Mouse (Mus musculus) common myeloid progenitor, adult 5-6 weeks (primary cell): ENCODE results near the gene Rbm45. TPM values are rescaled to one million over a fixed set of nuclear protein-coding genes. Genes with fewer than 3 reads are reported as not detected.

ENCODE experiments used
- ATAC-seq: replicated peaks from 2 replicates; pipeline ENCODE4 v1.8.0; 2016; ENCODE audit warnings: low read depth, mild to moderate bottlenecking, moderate TSS enrichment, inconsistent platforms; ENCODE audit not compliant: poor library complexity, severe bottlenecking
- total RNA-seq: library from RNA; stranded (forward); fragments of 200-1000, 187-1606 nt; gene quantifications from 2 replicates; pipeline ENCODE4 v1.2.3, GENCODE M21; 2017

The Rbm45 gene
- 35.3 and 47.3 TPM in 2 replicates for total RNA-seq

DNA sequence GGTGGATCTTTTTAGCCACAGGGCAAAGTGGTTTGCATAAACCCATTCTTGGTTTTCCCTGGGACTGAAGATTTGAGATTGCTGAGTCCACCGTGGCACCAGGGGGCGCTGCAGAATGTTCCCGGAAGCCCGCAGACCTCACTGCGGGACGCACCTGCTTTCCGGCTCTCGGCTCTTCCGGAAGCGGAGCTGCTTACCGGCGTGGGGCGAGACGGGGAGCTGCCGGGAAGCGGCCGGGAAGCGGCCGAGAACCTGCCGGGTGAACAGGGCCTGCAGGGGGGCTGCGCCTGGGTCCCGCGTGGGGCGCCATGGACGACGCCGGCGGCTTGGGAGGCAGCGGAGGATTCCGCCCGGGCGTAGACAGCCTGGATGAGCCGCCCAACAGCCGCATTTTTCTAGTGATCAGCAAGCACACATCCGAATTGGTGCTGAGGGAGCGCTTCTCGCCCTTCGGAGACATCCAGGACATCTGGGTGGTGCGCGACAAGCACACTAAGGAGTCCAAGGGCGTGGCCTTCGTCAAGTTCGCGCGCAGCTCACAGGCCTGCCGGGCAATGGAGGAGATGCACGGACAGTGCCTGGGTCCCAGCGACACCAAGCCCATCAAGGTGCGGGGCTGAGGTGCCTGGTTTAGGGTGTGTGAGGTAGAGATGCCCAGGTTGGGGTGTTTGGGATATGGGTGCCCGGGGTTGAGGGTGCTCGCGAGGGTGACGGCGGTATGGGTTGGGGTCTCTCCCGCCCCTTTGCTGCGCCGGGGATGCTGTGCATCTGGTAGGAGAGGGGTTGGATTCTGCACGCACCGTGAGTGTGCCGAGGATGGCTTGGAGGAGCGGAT is at the start of gene Rbm45:
Gene Rbm45, plus strand, starts transcription at position 164 of the 835 bp plus-strand sequence.
- ATAC-seq, result peak; percentile 83

DNA sequence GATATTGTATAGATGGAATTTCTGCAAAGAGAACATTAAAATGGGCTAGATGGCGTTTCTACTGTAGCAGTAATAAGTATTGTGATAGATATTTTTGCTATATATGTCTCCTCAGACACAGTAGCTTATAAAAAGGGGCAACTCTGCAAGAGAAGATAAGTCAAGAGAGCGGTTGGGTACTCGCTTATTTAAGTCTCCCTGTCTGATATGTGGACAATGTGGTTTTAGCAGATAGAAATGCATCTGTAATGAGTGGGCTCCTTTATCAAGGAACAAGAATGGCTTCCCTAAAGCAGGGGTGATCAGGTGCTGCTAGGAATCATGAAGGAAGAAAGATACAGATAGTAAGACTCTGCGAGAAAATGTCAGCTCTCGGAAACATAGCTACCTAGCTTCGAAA is 49.4 kb upstream of the Rbm45 start:
- no peak for ATAC-seq

DNA sequence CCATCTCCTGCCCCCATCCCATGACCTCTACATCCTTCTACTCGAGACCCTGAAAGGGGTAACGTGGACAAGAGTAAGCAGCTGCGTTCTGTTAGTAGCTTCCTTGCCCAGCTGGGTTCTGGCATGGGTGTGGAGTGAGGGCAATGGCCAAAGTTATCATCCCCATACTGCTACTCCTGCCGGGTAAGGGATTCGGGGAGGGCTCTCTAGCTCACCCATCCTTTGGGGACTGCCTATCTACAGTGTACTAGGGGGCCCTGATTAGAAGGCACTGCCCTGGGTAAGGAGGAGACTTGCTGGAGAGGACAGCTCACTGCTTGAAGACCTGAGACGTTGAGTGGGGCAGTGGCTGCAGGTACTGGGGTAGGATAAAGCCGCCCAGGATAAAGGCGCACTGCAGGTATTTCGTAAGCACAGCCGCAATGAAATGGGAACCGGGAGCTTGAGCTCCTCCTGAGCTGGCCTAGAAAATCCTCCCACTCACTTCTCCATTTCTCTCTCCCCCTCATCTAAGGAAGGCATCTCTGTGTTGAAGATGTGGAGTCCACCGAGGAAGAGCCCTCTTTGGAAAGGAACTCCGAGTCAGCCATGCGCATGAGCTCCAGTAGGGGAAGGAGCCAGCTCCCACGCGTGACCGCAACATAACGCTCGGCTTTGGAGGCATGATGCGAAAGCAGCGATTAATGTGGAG is 46.5 kb upstream of the Rbm45 start:
- no peak for ATAC-seq

DNA sequence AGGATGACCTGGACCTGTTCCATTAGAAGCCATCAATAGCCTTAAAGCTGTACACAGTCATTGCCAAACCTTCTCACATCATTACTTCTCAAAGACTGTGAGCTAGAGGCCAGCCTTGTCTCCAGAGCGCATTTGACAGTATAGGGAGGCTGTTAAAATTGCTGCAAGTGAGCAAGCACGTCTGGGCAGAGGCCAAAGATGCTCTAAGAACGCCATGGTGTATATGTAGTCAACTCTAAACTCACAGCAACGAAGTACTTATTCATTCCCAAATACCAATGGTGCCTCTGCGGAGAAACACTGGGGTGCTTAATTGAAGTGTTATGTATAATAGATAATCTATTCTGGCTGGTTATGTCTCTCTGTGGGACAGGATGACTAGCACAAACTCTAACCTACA is 45.3 kb upstream of the Rbm45 start:
- ATAC-seq, result no peak

DNA sequence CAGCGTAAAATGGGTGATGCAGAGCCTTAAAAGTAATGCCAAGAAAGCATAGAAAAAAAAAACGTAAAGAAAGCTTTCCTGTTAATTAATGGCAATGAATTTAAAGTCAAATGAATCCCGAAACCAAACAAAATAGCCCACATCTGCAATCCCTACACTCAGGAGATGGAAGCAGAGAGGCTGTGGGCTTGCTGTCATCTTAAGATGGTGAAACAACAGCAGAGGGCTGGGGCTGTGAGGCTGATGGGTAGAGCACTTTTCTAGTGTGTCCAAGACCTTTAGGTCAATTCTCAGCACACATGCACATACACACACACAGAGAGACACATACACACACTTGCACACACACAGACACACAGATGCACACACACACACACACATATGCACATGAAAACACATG is 43.6 kb upstream of the Rbm45 start:
- no peak for ATAC-seq

DNA sequence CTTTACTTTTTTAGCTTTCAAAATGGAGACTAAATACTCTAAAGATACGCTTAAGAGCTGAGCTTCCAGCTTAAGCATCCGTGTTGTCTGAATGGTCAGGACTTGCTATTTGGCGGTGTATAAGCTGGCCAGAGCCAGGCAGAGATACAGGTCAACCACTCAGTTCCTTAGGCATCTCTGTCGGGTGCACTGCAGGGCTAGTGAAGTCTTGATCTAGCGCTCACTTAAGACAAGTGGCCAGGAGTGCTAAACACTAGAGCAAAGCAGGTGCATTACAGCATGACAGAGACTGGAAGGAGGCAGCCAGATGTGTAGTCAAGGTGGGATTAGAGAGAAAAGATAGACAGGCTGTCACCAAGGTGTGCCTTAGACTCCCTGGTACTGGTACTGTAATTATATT is 39.7 kb upstream of the Rbm45 start:
- no peak for ATAC-seq

DNA sequence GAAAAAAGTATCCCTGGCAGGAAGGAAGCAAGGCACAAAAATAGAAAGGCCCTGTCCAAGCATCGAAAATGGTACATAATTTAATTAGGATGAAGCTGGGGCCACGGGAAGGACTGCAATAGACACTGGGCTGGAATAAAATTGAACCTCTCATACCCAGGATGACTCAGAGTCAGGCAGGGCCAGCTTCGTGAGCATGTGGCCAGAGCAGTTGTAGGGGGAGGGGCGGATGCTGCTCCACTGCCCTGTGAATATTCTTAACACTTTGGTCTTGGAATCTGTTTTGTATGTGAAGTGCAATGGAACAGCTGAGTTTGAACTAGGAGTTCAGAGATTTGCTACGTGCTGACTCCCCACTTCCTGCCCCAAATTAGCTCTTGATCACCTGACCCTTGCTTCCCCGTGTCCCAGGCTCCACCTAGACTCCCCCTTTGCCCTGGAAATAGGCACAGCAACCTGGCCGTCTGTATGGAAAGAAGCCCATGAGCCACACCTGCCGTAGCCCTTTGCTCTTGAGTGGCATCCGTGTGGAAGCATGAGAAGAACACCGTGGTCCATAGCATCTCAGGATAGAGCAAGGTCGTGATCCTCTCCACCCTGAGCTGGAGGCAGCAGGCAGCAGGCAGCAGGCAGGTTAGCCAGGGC is 37.5 kb upstream of the Rbm45 start:
- no peak for ATAC-seq

DNA sequence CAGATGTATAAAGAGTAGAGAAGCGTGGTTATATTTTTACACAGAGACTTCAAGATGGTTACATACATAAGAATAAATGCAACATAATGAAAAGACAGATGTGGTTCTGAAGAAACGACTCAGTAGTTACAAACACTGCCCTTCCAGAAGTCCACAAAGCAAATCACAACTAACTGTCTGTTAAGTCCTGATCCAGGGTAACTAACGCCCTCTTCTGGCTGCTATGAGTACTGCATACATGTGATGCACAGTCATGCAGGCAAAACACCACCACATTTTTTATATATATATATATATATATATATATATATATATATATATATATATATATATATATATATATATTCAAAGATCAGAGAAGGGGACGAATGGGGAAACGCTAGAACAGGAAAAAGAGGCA is 35.2 kb upstream of the Rbm45 start:
- ATAC-seq, result no peak

DNA sequence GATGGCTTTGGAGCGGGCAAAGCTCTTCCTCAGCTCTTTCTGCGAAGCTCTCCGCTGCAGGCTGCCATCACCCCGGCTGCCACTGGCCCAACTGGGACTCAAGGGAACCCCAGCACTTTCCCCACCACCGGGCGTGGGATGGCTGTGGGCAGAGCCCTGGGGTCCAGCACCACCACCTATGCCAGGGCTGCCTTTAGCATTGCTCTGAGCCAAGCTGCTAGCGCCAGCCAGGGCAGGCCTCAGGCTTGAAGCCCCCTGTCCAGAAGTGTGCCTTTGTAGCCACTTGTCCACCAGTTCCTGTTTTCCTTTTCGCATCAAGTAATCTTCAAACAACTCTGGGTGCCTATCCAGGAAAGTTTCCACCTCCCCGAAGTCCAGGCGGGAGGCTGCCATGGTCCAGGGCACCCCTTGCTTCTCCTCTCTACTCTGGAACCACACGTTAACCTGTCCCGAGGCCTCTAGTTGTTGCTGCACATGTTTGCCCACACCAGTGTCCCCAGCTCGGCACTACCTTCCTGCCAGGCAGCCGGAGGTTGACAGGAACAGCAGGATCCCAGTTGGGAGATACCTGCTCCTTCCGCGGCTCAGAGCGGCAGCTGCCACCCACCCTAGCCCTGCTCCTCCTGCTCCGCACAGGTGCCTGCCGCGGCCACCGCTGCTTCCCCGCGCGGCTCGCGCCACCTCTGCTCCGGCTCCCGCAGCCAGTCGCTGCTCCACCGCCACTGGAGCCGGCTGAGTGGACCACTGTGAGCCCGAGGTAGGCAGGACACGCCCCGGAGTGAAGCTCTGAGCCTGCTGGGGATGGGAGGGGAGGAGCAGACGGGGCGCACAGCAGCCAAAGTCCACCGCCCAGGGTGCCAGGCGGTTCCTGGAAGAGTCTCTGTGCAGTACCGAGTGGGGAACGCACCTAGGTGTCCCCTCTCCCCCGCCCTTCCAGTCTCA is 31.3 kb upstream of the Rbm45 start, which contains the start of gene Pde11a:
Gene Pde11a, minus strand, starts transcription at position 560 of the 942 bp plus-strand sequence.
- peak; percentile 71 for ATAC-seq

DNA sequence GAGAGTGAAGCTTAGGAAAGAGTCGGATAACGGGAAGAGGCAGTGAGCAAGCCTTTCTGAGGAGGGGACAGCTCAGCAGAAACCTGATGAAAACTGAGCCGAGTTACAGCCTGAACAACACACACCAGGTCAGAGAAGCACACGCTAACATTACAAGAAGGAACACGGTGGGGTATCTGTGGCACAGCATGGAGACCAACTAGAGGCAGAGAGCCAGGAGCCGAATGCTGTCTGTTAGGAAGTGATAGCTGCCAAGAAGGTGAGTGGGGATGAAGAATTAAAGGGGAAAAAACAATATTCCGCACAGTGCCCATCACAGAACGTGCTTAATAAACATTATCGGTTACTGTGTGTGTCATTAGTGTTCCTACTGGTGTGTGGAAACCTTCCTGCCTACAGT is 27.6 kb upstream of the Rbm45 start:
- no peak for ATAC-seq

DNA sequence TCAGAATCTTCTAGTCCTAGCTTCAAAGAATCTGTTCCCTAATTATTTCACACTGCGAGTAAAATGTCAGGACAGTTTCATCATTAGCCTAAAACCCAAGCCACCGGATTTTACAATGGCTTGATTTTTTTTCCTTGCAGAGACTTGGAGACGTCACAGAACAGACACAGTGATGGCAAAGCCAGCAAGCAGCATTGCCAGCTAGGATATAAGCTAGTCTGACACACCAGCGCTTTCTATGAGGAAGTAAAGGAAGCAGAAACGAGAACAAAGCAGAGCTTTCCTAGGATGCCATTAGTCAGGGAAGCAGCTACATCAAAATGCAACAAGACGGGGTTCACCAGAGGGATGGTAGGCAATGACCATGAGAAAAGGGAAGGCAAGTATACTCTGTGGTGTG is 21.9 kb upstream of the Rbm45 start:
- ATAC-seq, result no peak

DNA sequence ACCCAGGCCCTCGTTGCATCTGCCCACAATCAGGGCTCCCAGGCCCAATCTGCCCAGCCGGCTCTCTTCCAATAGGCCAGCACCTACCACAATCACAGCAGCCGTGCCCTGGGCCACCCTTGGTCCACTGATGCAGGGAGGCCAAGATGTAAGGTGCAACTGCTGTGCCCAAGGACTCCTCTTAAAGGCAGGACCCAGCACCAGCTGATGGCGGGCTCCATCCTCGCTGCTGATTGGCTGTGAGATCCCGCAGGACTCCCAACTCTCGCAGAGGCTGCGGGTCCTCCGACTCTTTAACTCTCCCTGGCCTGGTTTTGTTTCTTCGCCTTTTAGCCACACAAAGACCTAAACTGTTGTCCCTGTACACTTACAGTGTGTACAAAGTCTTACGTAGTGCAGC is 9.6 kb upstream of the Rbm45 start, which contains the start of gene Cyct:
Gene Cyct, minus strand, starts transcription at position 225 of the 400 bp plus-strand sequence.
- no peak for ATAC-seq

DNA sequence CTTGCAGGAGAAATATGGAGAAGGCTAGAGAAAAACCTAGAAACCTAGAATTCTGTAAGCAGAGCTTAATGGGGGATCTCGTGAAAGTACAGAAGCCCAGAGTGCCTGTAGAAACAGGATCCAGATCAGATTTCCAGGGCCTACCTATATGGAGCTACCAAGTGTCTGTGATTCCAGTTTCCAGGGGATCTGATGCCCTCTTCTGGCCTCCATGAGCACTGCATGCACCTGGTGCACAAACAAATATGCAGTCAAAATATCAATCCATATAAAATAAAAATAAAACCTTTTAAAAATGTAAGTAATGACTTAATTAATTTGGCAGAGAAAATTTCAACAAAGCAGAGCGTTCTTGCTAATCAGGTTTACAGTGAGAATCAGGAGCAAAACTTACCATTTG is 7.7 kb upstream of the Rbm45 start:
- no peak for ATAC-seq

DNA sequence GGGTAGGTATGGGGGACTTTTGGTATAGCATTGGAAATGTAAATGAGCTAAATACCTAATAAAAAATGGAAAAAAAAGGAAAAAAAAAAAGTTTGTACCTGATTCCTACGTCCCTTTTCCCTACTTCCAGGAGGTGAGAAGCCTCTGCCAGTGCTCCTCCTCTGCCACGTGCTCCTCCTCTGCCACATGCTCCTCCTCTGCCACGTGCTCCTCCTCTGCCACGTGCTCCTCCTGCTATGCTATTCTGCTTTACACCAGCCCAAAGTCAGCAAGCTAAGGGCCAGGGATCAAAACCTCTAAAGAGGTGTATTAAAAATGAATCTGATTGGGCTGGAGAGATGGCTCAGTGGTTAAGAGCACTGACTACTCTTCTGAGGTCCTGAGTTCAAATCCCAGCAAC is 4.0 kb upstream of the Rbm45 start:
- ATAC-seq, result no peak

DNA sequence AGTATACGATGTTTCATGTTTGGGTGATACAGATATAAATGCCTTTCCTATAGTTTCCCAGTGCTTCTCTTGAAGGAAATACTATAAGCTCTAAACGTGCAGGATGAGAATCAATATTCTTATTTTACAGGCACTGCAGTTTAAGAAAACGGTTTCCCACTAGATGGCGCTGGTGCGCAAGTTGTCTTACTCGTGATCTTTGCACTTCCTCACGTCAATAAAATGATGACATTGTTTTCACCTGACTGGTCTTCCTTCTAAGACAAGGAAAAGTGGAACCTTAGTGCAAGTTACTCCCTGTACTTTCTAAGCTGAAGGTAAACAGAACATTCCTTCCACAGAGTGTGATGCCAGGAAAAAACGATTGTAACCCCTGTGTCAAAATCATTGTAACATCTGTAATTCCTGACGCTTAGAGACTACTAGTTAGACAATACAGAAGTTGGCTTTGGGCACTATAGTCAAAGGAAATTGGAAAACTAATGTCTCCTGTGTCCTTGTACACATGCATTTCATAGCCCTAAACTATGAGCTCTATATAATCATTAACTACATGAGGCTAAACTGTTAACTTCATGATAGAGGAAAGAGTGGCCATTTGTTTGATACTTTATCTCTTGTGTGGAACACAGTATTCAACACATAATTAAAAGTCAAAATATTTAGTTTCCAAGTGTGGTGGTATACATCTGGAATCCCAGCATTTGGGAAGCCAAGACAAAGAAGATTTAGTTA is 2.4 kb upstream of the Rbm45 start:
- ATAC-seq, result peak; percentile 43; the same call in 1 of the 2 replicates

DNA sequence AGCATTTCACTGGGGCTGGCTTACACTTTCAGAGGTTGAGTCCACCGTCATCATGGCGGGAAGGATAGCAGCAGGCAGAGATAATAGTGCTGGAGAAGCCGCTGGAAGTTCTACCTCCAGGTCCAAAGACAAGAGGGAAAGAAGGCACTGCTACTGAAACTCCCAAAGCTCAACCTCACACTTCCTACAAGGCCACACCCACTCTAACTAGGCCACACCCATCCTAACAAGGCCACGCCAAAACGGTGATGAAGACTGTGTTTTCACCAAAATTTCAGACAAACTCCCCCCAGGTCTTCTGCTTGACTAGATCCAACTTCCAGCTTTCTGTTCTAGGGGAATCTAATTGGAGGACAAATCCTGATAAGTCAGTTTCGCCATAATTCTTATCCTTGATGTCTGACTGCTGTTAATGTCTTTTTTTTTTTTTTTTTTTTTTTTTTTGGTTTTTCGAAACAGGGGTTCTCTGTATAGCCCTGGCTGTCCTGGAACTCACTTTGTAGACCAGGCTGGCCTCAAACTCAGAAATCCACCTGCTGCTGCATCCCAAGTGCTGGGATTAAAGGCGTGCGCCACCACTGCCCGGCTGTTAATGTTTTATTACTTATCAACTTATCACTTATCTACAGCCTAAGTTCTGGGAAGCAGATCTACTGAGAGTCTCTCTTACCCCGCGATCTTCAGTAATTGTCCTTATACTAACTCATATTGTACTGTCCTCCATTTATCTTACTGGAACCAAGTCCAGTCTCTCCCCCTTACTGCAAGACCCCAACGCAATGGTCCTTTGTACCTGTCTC is 723 bp upstream of the Rbm45 start:
- no peak for ATAC-seq

DNA sequence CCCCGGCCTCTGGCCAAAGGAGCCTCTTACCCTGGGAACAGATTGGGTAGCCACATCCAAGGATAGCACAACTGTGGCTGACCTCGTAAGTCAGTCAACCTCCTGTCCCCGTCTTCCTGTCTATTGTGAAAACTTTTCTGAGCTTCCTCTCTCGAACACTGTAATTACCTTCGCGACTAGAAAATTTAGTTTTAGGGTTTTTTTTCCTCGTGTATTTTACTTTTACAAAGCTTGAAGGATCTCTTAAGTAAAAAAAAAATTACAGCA is 805 bp downstream of the Rbm45 start:
- peak; percentile 33; the same call in 1 of the 2 replicates for ATAC-seq

DNA sequence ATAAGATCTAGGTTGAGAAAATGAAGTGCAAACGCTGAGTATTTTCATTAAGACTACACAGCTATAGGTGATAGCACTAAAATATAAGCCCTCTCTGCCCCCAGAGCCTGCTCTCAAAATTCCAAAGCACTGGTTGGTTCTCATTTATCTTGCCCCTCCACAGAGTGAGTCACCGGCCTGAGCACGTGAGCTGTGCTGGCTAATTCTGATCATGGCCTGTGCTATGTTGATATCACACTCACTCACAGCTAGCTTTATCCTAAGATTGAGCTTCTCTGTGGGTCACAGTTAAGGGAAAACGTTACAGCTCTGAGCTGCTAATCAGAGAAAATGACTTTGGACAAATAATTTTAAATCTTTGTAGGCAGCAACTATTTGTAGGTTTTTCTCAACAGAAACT is 2.5 kb downstream of the Rbm45 start:
- no peak; the same call in 1 of the 2 replicates for ATAC-seq
